Mouse (Mus musculus): ENCODE measurements around the gene Pcdh15.

DNA sequence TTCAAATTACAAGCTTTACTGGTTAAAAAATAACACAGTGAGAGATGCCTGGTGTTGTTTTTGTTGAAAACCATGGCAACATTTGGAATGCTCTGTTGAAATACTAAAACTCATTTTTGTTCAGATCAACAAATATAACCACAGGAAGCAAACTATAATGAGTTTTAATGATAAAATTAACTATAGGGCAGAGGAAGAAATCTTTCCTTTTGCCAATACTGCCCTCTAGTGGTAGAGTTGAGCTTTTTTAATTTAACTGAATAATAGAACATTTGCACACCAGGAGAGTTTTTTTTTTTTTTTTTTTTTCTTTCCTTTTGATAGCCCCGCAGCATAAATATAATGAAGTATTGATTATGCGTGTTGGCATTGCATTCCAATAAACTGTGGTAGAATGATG is 1364.8 kb downstream of the Pcdh15 start:
- TF ChIP-seq CTCF (IDR thresholded peaks at IDR 0.05 in 2 of 3, conservative IDR thresholded peaks at IDR 0.05 in 1 of 3; ENCODE audit: control insufficient read depth in 1 of 3, insufficient read depth in 1 of 3, low read depth in 2 of 3, low read length in 3 of 3, poor library complexity in 1 of 3, severe bottlenecking in 1 of 3), result peak in 1 of 3 experiments; percentile 55; a peak in 2 of 6 replicates
- TF ChIP-seq MYB (IDR thresholded peaks at IDR 0.05; ENCODE audit: low read depth, low read length), result no peak
- TF ChIP-seq ZKSCAN1 (IDR thresholded peaks at IDR 0.05; ENCODE audit: low read depth, low read length), result no peak
- TF ChIP-seq EP300 (IDR thresholded peaks at IDR 0.05; ENCODE audit: low read depth in 1 of 2, low read length in 2 of 2), result no peak
- no peak for TF ChIP-seq MAX (IDR thresholded peaks at IDR 0.05; ENCODE audit: low read length)
- no peak for TF ChIP-seq MXI1 (IDR thresholded peaks at IDR 0.05; ENCODE audit: low read depth, low read length)
- no peak for TF ChIP-seq NELFE (IDR thresholded peaks at IDR 0.05; ENCODE audit: low read depth, low read length)
- TF ChIP-seq RAD21 (IDR thresholded peaks at IDR 0.05; ENCODE audit: low read depth, low read length), result peak; percentile 75
- no peak for TF ChIP-seq TAL1 (IDR thresholded peaks at IDR 0.05; ENCODE audit: low read length)

Data from MEL (cell line).